Mouse (Mus musculus): ENCODE results near the gene Nuak1. TPM values are rescaled to one million over a fixed set of nuclear protein-coding genes. Genes with fewer than 3 reads are reported as not detected.

The Nuak1 gene
- total RNA-seq, 2 experiments from 2014 or later: 24.6 to 36.3 TPM

GRCm38 (mm10) chr10:84357997-84358737, 82.2 kb downstream of the Nuak1 start:
- DNase-seq: no peak
- intact Hi-C loops (cut with DNase I): no loop called here

- intact Hi-C loops (cut with DNase I): no loop called here
- DNase-seq: no peak
Measured at GRCm38 (mm10) chr10:84357593-84357992, 82.8 kb downstream of the Nuak1 start.

GRCm38 (mm10) chr10:84354323-84354722, 86.1 kb downstream of the Nuak1 start:
- no peak for DNase-seq
- intact Hi-C loops (cut with DNase I): no loop called here

GRCm38 (mm10) chr10:84345730-84346129, 94.7 kb downstream of the Nuak1 start:
- intact Hi-C loops (cut with DNase I): no loop called here
- no peak for DNase-seq

- DNase-seq: no peak
- intact Hi-C loops (cut with DNase I): no loop called here
Measured at GRCm38 (mm10) chr10:84343536-84343935, 96.9 kb downstream of the Nuak1 start.

GRCm38 (mm10) chr10:84339456-84339855, 100.9 kb downstream of the Nuak1 start:
- no peak for DNase-seq
- intact Hi-C loops (cut with DNase I): no loop called here

GRCm38 (mm10) chr10:84338752-84339151, 101.6 kb downstream of the Nuak1 start:
- no peak for DNase-seq
- intact Hi-C loops (cut with DNase I): no loop called here

GRCm38 (mm10) chr10:84335441-84335840, 105.0 kb downstream of the Nuak1 start:
- peak in 1 of 2 experiments; percentile 39 for DNase-seq
- intact Hi-C loops (cut with DNase I): no loop called here

- intact Hi-C loops (cut with DNase I): no loop called here
- DNase-seq: no peak
Measured at GRCm38 (mm10) chr10:84329822-84330221, 110.6 kb downstream of the Nuak1 start.

- no peak for DNase-seq
- intact Hi-C loops (cut with DNase I): no loop called here
Measured at GRCm38 (mm10) chr10:84329336-84329735, 111.1 kb downstream of the Nuak1 start.

GRCm38 (mm10) chr10:84324018-84324417, 116.4 kb downstream of the Nuak1 start:
- intact Hi-C loops (cut with DNase I): no loop called here
- no peak for DNase-seq

Other genes with a start within 250 kb of the Nuak1 start
- 10 to 100 TPM; 28.4 to 32.0 TPM for gene Ckap4, start 93.5 kb upstream of the Nuak1 start, total RNA-seq (2021)
- 100 to 1,000 TPM; 131 to 192 TPM for gene Tcp11l2, start 136.0 kb upstream of the Nuak1 start, total RNA-seq (2021)
- gene Polr3b, start 181.7 kb upstream of the Nuak1 start, total RNA-seq (2021): 10 to 100 TPM; 13.1 to 13.9 TPM

Data from heart, postnatal 36 days (tissue).